Mouse (Mus musculus) embryo, embryonic 10.5 days (tissue): ENCODE data around the gene Ndufv2.
"Not testable (repeated sequence)": the region's sequence is repeated elsewhere in the genome, so short reads cannot be mapped to it uniquely, and the experiment has no call there.

Experiments used
- DNase-seq: peaks from one replicate; pipeline ENCODE4 v3.0.0-alpha.2; 2015; ENCODE audit warnings: low spot score

The Ndufv2 gene

GRCm38 (mm10) chr17:66085038-66085437, 16.3 kb downstream of the Ndufv2 start:
- no peak for DNase-seq

- no peak for DNase-seq
Observed at GRCm38 (mm10) chr17:66084486-66084885, 16.9 kb downstream of the Ndufv2 start.

DNA sequence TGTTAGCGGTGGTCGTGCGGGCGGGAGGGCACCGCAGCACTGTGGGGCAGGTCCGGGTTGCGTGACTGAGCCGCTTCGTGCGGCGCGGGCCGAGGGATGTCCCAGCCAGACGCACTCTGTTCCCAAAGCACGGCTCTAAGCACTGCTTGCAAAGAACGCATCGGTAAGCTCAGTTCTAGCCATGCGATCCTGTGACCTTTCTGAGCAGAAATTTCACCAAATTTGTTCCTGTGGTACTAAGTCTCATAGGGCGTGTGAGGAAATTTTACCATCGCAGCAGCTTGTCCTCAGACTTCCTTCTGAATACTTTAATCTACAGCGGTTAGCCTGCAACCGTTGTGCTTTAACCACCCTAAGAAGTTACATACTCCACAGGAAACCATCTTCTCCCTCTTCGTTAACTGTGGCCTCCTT, 23.9 kb downstream of the Ndufv2 start:
- DNase-seq: peak; percentile 40

DNA sequence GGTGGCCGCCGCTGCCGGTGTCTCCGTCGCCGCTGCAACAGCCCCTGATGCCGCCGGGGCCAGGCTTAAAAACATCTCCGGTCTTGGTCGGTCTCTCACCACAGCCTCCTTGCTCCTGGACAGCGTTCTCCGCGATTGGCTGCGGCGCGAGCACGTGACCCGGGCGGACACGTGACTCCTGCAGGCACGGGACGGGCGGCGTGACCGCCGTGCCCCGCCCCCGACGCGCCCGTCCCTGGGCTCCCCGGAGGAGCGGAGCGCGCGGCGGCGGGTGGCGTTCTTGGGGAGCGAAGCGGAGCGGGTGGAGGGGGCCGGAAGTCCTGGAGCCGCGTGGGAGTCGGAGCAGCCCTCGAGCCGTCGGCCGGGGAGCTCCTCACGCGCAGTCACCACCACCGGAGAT, 24.4 kb downstream of the Ndufv2 start, which contains the start of gene Ankrd12:
Ankrd12 (minus strand) TSS at position 156 of the 400 bp plus-strand sequence.
- DNase-seq: peak; percentile 93

GRCm38 (mm10) chr17:66076174-66076927, 25.0 kb downstream of the Ndufv2 start:
- peak; percentile 57 for DNase-seq

DNA sequence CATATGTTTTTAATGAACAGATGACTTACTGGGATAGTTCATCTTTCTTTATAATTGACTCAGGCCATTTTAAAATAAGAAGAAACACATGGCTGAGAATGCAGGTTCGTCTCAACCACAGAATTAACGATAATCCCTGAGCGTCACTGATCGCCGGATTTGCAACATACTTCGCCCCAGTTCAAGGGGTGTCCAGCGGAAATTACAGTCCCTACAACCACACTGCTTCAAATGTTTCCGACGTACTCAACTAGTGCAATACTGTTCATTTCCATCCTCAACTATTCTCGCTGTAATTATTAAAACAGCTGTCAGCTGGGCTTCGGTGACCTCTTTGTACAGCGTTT, 25.6 kb downstream of the Ndufv2 start:
- no peak for DNase-seq

- no peak for DNase-seq
Observed at GRCm38 (mm10) chr17:66073971-66074370, 27.4 kb downstream of the Ndufv2 start.

DNA sequence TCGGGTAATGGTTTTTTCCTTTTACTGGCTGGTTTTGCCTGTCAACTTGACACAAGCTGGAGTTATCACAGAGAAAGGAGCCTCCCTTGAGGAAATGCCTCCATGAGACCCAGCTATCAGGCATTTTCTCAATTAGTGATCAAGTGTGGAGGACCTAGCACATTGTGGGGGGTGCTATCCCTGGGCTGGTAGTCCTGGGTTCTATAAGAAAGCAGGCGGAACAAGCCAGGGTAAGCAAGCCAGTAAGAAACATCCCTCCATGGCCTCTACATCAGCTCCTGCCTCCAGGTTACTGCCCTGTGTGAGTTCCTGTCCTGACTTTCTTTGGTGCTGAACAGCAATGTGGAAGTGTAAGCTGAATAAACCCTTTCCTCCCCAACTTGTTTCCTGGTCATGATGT, 32.3 kb downstream of the Ndufv2 start:
- DNase-seq: not testable (repeated sequence)

DNA sequence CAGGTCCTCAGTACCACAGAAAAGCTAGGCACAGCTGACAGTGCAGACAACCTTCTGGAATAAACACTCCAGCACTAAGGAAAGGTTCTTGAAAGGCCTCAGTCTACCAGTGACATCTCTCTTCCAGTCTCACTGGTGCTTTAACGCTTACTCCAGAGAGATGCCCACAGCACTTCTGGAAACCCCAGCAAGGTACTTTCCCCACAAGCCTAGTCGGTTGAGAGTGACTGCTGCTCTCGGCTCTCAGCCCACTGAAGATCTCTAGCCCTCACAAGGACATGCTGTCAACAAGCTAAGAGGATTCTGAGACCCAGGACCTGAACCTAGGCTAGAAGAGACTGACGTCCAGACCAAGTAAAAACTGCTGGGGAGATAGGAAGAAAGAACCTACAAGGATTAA, 36.2 kb downstream of the Ndufv2 start:
- DNase-seq: no peak

DNA sequence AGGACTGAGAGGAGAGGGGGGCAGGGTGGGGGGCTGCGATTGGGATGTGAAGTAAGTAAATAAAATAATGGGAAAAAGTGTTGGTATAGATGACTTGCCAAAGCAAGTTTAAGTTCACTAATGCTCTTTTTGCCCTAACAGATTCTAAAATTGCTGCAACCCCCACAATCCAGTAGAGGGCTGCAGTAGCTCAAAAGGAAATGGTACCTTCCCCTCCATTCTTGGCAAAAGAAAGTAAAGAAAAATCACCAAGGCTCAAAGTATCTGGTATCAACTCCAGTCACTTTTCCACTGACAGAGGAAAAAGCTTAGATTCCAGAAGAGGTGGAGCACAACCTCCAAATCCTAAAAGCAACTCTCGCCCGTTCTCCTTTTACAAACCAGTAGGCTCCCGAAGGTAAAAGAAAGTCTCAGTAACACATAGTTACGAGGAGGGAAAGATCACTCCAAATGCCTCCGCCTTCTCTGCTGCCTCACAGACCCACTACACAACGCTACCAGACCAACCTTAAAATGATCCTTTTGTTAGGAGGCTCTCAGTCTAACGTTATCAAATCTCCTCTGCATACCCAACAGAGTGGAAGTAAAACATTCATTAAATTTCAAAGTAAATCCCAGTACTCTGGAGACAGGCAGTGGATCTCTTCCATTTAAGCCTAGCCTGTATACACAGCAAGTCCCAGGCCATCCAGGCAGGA, 40.0 kb downstream of the Ndufv2 start:
- no peak for DNase-seq

GRCm38 (mm10) chr17:66058160-66058559, 43.2 kb downstream of the Ndufv2 start:
- no peak for DNase-seq

DNA sequence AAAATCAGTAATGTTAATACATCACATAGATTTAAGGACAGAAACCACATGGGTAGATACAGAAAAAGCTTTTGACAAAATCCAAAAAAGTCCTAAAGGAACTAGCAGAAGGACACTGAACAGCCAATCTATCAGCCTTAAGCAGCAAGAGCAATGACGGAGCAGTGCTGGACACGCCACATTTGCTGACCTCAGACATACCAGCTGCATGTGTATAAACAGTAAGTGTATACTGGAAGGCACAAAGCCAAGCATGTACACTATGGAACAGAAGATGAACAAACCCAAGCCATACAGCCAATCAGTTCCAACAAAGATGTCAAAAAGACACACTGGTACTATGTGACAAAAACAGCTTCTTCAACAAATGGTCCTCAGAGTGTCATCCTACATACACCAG, 44.2 kb downstream of the Ndufv2 start:
- DNase-seq: no peak

DNA sequence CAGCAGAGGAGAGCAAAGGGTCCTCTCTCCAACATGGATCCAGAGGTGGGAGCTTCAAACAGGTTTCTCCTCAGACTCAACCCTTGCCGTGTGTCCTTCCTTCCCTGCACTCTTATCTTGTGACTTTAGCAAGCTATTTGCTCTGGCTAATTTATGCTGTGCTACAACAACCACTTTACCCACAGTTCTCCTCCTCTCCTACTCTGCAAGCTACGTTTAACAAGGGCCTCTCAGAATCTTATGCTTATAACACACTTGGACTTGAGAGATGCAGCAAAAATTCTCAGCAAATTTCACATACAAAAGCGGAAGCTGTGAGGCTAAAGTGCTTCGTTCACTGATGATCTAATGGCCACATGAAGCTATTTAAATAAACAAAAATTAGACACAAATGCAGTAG, 48.0 kb downstream of the Ndufv2 start:
- no peak for DNase-seq

DNA sequence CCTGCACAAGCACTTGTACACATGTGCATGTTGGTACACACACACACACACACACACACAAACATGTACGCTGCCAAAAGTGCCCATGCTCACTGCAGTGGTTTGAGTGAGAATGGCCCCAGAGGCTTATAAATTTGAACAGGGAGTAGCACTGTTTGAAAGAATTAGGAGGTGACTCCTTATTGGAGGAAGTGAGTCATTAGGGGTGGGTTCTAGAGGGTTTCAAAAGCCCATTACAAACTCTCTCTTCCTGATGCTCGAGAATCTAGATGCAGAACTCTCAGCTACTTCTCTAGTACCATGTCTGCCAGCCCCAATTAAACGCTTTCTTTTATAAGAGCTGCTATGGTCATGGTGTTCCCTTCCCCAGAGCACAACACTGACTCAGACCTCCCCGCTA, 52.6 kb downstream of the Ndufv2 start:
- DNase-seq: no peak

DNA sequence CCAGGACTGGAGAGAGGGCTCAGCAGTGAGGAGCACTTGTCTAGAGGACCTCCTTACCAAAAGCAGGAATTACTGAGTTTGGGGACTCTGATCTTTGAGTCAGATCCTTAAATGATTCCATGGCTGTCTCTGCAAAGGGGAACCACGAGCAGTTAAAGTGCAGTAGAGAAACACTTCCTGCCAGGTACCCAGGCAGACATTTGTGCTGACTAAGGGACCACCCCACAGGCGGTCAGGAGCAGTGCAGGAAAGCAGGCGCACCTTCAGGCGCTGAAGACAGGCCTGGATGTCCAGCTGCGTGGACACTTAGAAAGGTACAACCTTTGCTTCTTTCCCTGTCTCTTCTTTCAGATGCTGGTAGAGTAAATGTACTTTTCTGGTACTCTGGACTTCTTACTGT, 53.2 kb downstream of the Ndufv2 start:
- no peak for DNase-seq

GRCm38 (mm10) chr17:66043679-66044078, 57.7 kb downstream of the Ndufv2 start:
- DNase-seq: not testable (repeated sequence)

DNA sequence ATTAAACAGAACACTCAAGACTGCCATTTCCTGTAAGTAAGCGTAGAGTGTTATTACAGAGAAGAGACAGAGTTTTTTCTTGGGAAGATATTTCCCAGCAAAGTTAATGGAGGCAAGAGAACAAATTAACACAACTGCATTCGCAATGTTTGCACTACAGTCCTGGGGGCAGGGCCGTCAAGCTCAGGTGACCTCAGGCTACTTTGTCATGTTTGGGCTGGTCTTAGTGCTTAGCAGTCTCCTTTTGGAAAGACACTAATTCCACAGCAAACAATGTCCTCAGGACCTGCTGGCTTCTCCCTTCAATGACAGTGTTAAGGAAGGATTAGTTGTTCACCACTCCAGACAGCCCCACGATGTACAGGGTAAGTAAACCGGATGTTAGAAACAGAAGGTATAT, 60.3 kb downstream of the Ndufv2 start:
- no peak for DNase-seq

DNA sequence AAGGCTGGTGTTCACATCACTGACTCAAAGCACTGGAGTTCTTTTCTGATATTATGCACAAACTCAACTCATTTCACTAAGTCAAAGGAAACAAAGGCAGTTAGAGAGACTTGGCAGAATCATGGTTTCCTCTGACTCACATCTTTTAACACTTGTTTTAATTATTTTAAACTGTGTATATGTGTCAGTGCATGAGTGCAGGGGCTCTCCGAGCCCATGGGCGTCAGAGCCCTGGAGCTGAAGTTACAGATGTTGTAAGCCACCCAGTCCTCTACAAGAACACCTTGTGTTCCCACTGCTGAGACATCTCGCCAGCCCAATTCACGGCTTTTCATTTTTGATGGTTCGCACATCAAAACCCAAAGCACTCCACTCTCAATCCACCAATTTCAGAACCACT, 68.1 kb downstream of the Ndufv2 start:
- DNase-seq: no peak

DNA sequence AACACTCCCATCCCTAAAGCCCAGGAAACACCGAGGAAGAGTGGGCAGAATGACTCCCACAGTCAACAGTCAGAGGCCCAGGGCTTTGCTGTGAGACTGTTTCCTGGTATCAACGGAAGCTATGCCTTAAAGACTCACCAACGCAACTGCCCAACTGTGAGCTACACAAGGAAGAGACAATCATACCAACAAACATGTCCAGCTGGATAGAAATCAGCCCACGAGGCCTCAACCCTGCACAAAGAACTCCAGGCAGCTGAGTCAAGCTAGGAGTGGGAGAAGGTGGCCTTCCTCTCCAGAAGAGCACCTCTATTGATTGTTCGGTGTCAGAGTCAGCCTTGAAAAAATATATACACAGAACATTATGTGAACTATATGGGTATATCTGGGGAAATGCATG, 69.4 kb downstream of the Ndufv2 start:
- no peak for DNase-seq
